Mouse (Mus musculus) kidney, postnatal 25 days (tissue): ENCODE measurements around the gene Maml3.

Experiments
- DNase-seq, 2 experiments: peaks; one replicate each; pipeline ENCODE4 v3.0.0; 2021; ENCODE audit warnings: mixed read lengths in 2 of 2

Gene Maml3

DNA sequence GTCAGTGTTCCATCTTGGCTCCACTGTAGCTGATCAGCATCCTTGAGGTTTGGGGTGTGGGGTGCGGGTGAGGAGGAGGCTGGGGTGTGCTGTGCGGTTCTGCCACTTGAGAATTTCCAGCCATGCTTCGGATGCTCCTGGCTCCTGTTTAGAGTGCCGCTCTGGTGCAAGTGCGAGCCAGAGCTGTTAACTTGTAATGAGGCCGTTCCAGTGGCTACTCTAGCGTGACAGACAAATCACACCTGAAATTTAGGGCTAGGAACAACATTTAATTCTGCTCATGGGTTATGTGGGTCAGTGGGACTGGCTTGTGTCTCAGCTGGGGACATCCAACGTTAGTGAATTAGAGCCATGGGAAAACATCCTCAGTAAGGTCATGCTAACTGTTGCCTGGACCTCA lies 454.9 kb downstream of the Maml3 start:
- peak; percentile 50 to 67 for DNase-seq

- peak; percentile 43 to 62 for DNase-seq
Measured at GRCm38 (mm10) chr3:51649426-51649825, 455.4 kb downstream of the Maml3 start.

DNA sequence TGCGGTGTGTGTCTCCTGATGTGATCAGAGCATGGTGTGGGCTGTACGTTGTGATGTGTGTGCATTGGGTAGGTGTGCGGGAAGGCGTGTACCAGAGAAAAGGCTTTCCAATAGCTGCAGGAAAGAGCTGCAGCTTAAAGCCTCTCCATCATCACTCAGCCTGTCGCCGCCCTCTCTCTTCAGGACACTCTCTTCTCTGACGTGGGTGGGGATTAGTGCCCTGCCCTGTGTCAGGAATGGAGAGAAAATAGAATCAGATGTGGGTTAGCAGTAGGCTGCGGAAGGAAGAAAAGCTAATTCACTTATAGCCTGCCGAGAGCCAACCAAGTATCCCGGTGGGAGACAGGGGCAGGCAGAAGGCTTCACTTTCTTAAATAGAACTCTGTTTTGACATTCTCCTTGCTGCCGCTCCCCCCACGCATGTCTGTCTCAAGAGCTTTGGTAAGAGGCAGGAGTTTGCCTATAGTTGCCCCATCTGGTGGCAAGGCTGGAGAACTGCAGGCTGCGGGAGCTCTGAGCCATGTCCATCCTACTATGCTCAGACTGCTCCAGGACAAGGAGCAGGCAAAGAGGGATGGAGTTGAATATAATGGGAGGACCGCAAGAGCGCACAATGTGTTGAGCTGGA lies 456.7 kb downstream of the Maml3 start:
- DNase-seq: peak; percentile 73 to 75

DNA sequence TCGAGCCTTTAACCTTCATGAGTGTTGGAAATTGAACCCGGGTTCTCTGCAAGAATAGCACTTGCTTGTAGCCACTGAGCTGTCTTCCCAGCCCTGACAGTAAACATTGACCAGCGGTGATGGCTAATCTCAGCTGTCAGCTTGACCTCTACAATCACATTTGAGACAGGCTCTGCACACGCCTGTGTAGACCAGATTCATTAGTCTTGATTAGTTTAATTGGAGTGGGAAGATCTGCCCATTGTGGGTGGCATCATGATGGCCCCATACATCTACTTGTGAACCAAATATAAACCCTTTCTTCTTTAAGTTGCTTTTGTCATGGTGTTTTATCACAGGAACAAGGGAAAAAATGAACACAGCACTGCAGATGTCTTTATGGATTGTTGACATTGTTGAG lies 457.5 kb downstream of the Maml3 start:
- no peak for DNase-seq

GRCm38 (mm10) chr3:51646301-51646700 lies 458.6 kb downstream of the Maml3 start:
- DNase-seq: no peak

GRCm38 (mm10) chr3:51645484-51645883 lies 459.4 kb downstream of the Maml3 start:
- no peak for DNase-seq

- no peak for DNase-seq
Measured at GRCm38 (mm10) chr3:51638260-51638659, 466.6 kb downstream of the Maml3 start.

- DNase-seq: no peak
Measured at GRCm38 (mm10) chr3:51637326-51637725, 467.6 kb downstream of the Maml3 start.

GRCm38 (mm10) chr3:51636700-51637099 lies 468.2 kb downstream of the Maml3 start:
- no peak for DNase-seq

- no peak for DNase-seq
Measured at GRCm38 (mm10) chr3:51635960-51636359, 468.9 kb downstream of the Maml3 start.
